Mouse (Mus musculus) stomach, postnatal 0 days (tissue): Measurements from ENCODE around the gene Dok3. TPM values are rescaled to one million over a fixed set of nuclear protein-coding genes. Genes with fewer than 3 reads are reported as not detected.
A peak's percentile ranks its signal among the peaks of the same experiment; 100 is the strongest.
"Not testable (repeated sequence)": the region's sequence is repeated elsewhere in the genome, so short reads cannot be mapped to it uniquely, and the experiment has no call there.

Experiments
- ATAC-seq: fragments of 200-750 bp; cut with Nextera tagmentation; 2 replicates; pipeline ENCODE4 v1.8.0; 2017; ENCODE audit not compliant: low FRiP score, low TSS enrichment
- DNase-seq: peaks from one replicate; pipeline ENCODE4 v3.0.0-alpha.2; 2016; ENCODE audit warnings: low spot score
- H3K27ac ChIP-seq: fragments of 300-500 bp; sonication (generic); replicated peaks from 2 replicates; pipeline ENCODE4 v1.5.1; 2014; ENCODE audit warnings: mild to moderate bottlenecking, control low read depth
- H3K27me3 ChIP-seq: fragments of 300-500 bp; sonication (generic); 2 replicates; pipeline ENCODE4 v1.6.1; 2014; ENCODE audit warnings: low read length; ENCODE audit not compliant: control insufficient read depth, insufficient read depth
- H3K36me3 ChIP-seq: fragments of 300-500 bp; sonication (generic); 2 replicates; pipeline ENCODE4 v1.6.1; 2014; ENCODE audit warnings: low read length, mixed read lengths; ENCODE audit not compliant: control insufficient read depth, insufficient read depth
- H3K4me1 ChIP-seq: fragments of 300-500 bp; sonication (generic); replicated peaks from 2 replicates; pipeline ENCODE4 v1.6.1; 2014; ENCODE audit warnings: antibody characterized with exemption; ENCODE audit not compliant: control insufficient read depth, insufficient read depth
- H3K4me2 ChIP-seq: fragments of 300-500 bp; sonication (generic); replicated peaks from 2 replicates; pipeline ENCODE4 v1.6.1; 2014; ENCODE audit warnings: low read depth, mild to moderate bottlenecking, control low read depth, moderate library complexity
- H3K4me3 ChIP-seq: fragments of 300-500 bp; sonication (generic); 2 replicates; pipeline ENCODE4 v1.5.1; 2014; ENCODE audit warnings: low read depth, low read length, control low read depth
- H3K9ac ChIP-seq: fragments of 300-500 bp; sonication (generic); 2 replicates; pipeline ENCODE4 v1.6.1; 2014; ENCODE audit warnings: mild to moderate bottlenecking, low read length, control low read depth, mixed read lengths
- H3K9me3 ChIP-seq: fragments of 300-500 bp; sonication (generic); 2 replicates; pipeline ENCODE4 v1.6.1; 2016; ENCODE audit warnings: low read length; ENCODE audit not compliant: control insufficient read depth
- CTCF ChIP-seq: IDR thresholded peaks from 2 replicates; pipeline ENCODE4 v1.5.1; 2016; ENCODE audit warnings: antibody characterized with exemption, low read depth, mild to moderate bottlenecking, moderate library complexity
- EP300 ChIP-seq: optimal IDR thresholded peaks from 2 replicates; pipeline ENCODE3; 2016; ENCODE audit warnings: antibody characterized with exemption
- WGBS: fragments of 180-500 bp; shearing (Covaris S2); extraction: QIAGEN DNeasy Blood & Tissue Kit; methylation state at CpG from one replicate; pipeline ENCODE4 v1.1.7; 2014; 5-methylcytosine and 5-hydroxymethylcytosine counted together
- polyA plus RNA-seq: library from polyadenylated mRNA; unstranded; fragments of >200 nt; fragmentation: Nextera tagmentation; extraction: Ambion mirVana; gene quantifications from 2 replicates; pipeline ENCODE4 v1.2.1, GENCODE M21; 2015

The Dok3 gene
- polyA plus RNA-seq, 1 experiment from 2014 or later, result 1.3 TPM

DNA sequence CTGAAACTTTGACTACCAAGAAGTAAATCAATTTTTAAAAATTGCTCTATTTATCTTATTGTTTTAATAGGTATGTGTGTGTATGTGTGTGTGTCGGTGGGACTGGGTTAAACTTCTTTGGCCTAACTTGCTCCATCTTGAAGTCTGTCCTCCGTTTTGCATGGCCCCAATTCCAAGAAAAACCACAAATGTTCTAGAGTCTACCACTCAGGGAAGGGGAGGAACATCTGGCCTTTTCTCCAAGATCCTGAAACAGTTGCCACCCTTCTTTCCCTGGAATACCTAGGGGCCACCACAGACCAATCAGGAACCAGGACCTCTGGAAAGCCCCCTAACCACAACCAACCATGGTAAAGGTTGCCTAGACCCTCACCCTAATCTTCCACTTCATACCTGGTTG lies 42.9 kb upstream of the Dok3 start:
- H3K9me3 ChIP-seq, result no peaks in the 10 kb centered on the region
- H3K36me3 ChIP-seq, result no peaks in the 10 kb centered on the region; the same call in 1 of the 2 replicates
- peaks cover 4% of the 10 kb centered on the region; the same call in 1 of the 2 replicates for H3K4me1 ChIP-seq
- 0 out of 2 replicates have a peak overlapping the region, but pooled peaks have one; percentile 4 for H3K9ac ChIP-seq
- TF ChIP-seq EP300, result no peak
- TF ChIP-seq CTCF, result no peak
- no peak for DNase-seq
- 0 out of 2 replicates have a peak overlapping the region, but pooled peaks have one; percentile 4 for H3K27ac ChIP-seq
- H3K4me3 ChIP-seq, result no peak overlapping the region
- ATAC-seq, result no peak
- H3K4me2 ChIP-seq, result no peak overlapping the region
- WGBS, result 51% methylated on average over 2 of the region's 2 CpGs
- no peaks in the 10 kb centered on the region for H3K27me3 ChIP-seq

DNA sequence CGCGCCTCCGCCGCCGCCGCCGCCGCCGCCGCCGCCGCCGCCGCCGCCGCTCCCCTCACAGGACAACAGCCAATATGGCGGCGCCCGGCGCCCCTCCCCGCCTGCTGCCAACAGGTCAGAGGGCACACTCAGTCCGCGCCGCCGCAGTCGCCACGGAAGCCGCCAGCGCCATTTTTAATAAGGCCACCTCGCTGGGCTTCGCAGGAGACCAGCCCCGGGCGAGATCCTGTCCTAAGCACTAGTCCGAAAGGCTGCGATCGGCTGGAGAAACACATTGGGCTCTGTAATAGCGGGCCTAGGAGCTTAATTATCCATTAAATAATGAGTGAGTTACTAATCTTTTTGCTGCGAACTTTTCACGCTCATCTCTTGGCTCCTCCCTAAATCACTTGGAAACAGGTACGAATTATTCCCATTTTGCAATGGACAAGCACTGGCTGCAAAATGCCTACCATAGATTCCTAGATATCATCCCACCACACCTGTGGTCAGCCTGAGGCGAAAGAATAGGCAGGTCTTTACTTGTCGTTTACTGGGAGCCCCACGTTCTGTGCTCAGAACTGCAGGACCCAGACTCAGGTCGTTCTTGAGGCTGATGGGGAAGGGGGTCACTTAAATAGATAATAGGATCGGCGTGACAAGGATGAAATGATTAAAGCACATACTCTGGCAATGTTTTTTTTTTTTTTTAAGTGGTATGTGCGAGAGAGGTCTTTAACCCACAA lies 42.1 kb upstream of the Dok3 start, which contains the start of gene Fam193b:
Gene Fam193b, minus strand, starts transcription at position 94 of the 725 bp plus-strand sequence.
- peak; percentile 93 for ATAC-seq
- H3K36me3 ChIP-seq, result no peaks in the 10 kb centered on the region; the same call in 1 of the 2 replicates
- DNase-seq, result peak; percentile 95
- peak within 1 kb of the TSS; percentile 92 for H3K9ac ChIP-seq
- H3K4me1 ChIP-seq, result peaks cover 4% of the 10 kb centered on the region; the same call in 1 of the 2 replicates
- no peak for TF ChIP-seq CTCF
- no peak for TF ChIP-seq EP300
- peak within 1 kb of the TSS; percentile 94 for H3K4me3 ChIP-seq
- under 1% methylated on average over 45 of the region's 47 CpGs for WGBS
- H3K4me2 ChIP-seq, result peak within 1 kb of the TSS; percentile 90
- H3K27me3 ChIP-seq, result no peaks in the 10 kb centered on the region
- H3K9me3 ChIP-seq, result no peaks in the 10 kb centered on the region
- H3K27ac ChIP-seq, result peak within 1 kb of the TSS; percentile 92

GRCm38 (mm10) chr13:55570286-55570973 lies 41.3 kb upstream of the Dok3 start:
- H3K4me3 ChIP-seq, result peak overlapping the region; percentile 94
- H3K4me2 ChIP-seq, result peak overlapping the region; percentile 90
- H3K27me3 ChIP-seq, result no peaks in the 10 kb centered on the region
- ATAC-seq (peak; percentile 72), DNase-seq (peak; percentile 62)
- H3K9me3 ChIP-seq, result no peaks in the 10 kb centered on the region
- peaks cover 4% of the 10 kb centered on the region; the same call in 1 of the 2 replicates for H3K4me1 ChIP-seq
- no peak for TF ChIP-seq CTCF
- no peak for TF ChIP-seq EP300
- H3K27ac ChIP-seq, result peak overlapping the region; percentile 92
- peak overlapping the region; percentile 92 for H3K9ac ChIP-seq
- under 1% methylated on average over 46 of the region's 47 CpGs for WGBS
- no peaks in the 10 kb centered on the region; the same call in 1 of the 2 replicates for H3K36me3 ChIP-seq

DNA sequence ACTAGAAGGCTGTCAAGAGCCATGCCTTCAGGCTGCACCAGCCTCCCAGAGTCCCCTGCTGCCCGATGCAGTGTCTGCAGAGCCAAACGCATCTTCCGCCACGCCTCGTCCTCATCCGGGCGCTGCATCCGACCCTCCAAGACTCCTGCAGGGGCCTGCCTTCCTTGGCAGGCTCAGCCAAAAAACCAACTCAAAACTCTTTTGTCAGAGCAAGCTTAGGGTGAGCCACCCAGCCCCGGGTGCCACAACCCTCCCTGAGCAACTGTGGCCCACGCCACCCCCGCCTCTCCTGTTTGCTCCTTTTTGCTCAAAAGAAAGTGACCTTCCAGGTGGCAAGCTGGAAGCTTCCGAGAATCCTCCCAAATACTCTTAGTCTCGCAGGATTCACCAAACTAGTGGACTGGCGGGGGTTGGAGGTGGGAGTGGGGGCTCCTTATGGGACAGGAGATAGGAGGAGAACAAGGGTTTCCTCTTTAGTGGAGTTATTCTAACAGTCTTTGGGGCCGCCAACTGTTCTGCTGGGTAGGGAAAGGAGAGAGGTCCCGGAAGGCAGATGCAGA lies 40.7 kb upstream of the Dok3 start:
- 3% methylated on average over 16 of the region's 16 CpGs for WGBS
- peak overlapping the region; percentile 92 for H3K27ac ChIP-seq
- H3K9me3 ChIP-seq, result no peaks in the 10 kb centered on the region
- peak; percentile 19 for DNase-seq
- no peaks in the 10 kb centered on the region; the same call in 1 of the 2 replicates for H3K36me3 ChIP-seq
- peaks cover 4% of the 10 kb centered on the region; the same call in 1 of the 2 replicates for H3K4me1 ChIP-seq
- peak overlapping the region; percentile 90 for H3K4me2 ChIP-seq
- H3K9ac ChIP-seq, result peak overlapping the region; percentile 92
- TF ChIP-seq CTCF (peak; percentile 11; the same call in 1 of the 2 replicates), EP300 (no peak)
- no peaks in the 10 kb centered on the region for H3K27me3 ChIP-seq
- ATAC-seq, result no peak
- H3K4me3 ChIP-seq, result peak overlapping the region; percentile 94

DNA sequence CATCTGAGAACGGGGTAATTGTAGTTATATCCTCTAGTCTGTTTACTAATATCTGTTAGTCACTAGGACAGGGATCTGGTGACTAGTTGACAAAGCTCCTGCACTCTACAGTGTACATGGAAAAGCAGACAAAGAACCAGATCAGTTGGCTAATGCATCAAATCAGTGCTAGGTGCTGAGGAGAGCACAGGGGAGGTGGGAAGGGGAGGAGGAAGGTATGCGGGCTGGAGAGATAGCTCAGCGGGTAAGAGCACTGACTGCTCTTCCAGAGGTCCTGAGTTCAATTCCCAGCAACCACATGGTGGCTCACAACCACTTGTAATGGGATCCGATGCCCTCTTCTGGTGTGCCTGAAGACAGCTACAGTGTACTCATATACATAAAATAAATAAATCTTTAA lies 39.4 kb upstream of the Dok3 start:
- 82% methylated on average over 4 of the region's 4 CpGs for WGBS
- H3K4me1 ChIP-seq, H3K9ac ChIP-seq, H3K27ac ChIP-seq, DNase-seq, H3K9me3 ChIP-seq, H3K4me2 ChIP-seq, H3K27me3 ChIP-seq, H3K4me3 ChIP-seq, ATAC-seq, H3K36me3 ChIP-seq: not testable (repeated sequence)
